Mouse (Mus musculus): ENCODE results near the gene Col4a4.

- TF ChIP-seq CTCF (IDR thresholded peaks at IDR 0.05; ENCODE audit: low read depth), result no peak
- TF ChIP-seq EP300 (IDR thresholded peaks at IDR 0.05; ENCODE audit: low read depth), result no peak
Observed at GRCm38 (mm10) chr1:82634545-82635253, 48.0 kb upstream of the Col4a4 start.

All from liver, embryonic 14.5 days (tissue).